Mouse (Mus musculus): ENCODE measurements around the gene Hdlbp.

DNA sequence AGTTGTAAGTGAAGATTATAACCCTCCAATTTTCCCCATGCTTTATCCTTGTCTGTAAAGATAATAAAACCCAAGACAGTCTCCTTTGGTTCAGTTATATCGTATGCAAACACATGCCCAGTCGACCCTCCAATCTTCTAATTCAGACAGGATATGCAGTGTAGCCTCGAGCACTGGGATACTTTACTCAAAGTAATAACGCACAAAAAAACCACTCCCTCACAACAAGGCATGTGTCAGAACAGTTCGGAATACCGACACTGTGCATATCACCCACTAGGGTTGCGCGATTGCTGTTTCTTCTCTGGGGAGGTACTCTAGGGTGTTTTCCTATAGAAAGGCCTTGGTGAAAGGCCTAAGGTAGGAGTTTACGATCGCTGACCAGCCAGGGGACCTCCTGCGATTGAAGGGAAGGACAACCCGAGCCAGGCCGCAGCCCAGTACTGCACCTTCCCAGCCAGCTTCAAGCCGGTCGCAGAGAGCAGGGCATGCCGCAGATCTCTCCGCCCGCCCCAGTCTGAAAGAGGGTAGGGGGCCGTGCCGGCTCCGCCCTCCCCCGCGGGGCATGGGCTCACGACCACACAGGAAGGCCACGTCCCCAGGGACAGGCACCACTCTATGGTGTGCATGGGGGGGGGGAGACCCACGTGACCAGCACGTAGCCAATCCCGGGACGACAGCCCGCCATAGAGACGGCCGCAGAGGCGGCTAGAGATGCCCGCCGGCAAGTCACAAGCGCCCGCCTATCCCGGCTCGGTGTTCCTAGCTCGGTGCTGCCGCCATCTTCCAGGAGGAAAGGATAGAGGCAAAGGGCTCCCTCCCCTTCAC, 643 bp downstream of the Hdlbp start:
- TF ChIP-seq POLR2A (IDR thresholded peaks at IDR 0.05; ENCODE audit: insufficient read depth, low read depth, low read length) (peak; percentile 44), CTCF (IDR thresholded peaks at IDR 0.05; ENCODE audit: insufficient read depth, low read depth, low read length) (peak; percentile 38; the same call in 1 of the 2 replicates)
